In the genomic region with DNA sequence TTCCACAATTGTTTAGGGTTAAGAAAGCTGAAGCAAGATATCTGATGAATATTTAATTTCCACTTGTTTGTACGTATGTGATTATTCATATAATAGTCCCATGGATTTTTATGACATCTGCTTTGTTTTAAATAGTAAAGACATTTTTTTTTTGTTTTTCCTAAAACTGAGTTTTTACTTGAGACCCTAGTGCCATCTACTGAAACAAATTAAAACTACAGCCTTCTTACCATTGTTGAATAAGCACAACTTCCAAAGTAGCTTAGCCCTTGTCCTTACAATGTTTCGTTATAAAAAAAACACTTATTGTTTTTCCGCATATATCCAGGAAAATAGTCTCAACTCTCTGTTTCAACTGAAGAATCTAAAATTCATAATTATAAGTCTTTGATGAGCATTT, we compare ENCODE assay signal across 11 mouse cellular contexts.
DNase-seq lines count a peak whose midpoint lies in the region; ATAC-seq and TF ChIP-seq lines count a peak whose summit lies in the region.
"Had no signal": no experiment of that assay in that cellular context is flagged by ENCODE, and none has a peak within 500 bp of the region (broad histone marks: within the 10 kb centered on the region; RNA-seq: fewer than 3 reads in every experiment).

No protein-coding gene starts in this region.

- TF ChIP-seq POLR2A in lung, adult 2 months (IDR thresholded peaks at IDR 0.05; ENCODE audit: borderline replicate concordance, extremely low read depth, low read depth, low read length) = no peak

- no peak overlapping the region for H3K4me2 ChIP-seq in forebrain, postnatal 0 days (ENCODE audit: low read depth)
- H3K4me2 ChIP-seq in forebrain, embryonic 16.5 days (ENCODE audit: low read length) = no peak overlapping the region
- H3K4me2 ChIP-seq: midbrain, embryonic 15.5 days had no signal

- H3K4me3 ChIP-seq in forebrain, postnatal 0 days (ENCODE audit: low read depth, low read length) = no peak overlapping the region
- H3K4me3 ChIP-seq in forebrain, embryonic 16.5 days (replicated peaks; ENCODE audit: low read length) = no peak overlapping the region
- no peak overlapping the region for H3K4me3 ChIP-seq in lung, adult 2 months (replicated peaks; ENCODE audit: extremely low read depth, low read depth, low read length)
- H3K4me3 ChIP-seq: heart, embryonic 10.5 days; midbrain, embryonic 15.5 days had no signal

- H3K27me3 ChIP-seq in forebrain, postnatal 0 days (ENCODE audit: insufficient read depth, low read length) = no peaks in the 10 kb centered on the region
- no peaks in the 10 kb centered on the region for H3K27me3 ChIP-seq in forebrain, embryonic 16.5 days (replicated peaks; ENCODE audit: control insufficient read depth, insufficient read depth, low read length)
- H3K27me3 ChIP-seq: midbrain, embryonic 15.5 days had no signal

- peak; percentile 68 for TF ChIP-seq CTCF in forebrain, postnatal 0 days (IDR thresholded peaks at IDR 0.05; ENCODE audit: low read depth)
- TF ChIP-seq CTCF in lung, adult 2 months (IDR thresholded peaks at IDR 0.05; ENCODE audit: insufficient read depth, low read length) = no peak

- WGBS in forebrain, postnatal 0 days = 37% methylated on average over 3 of the region's 3 CpGs
- 33% methylated on average over 3 of the region's 3 CpGs for WGBS in forebrain, embryonic 16.5 days
- WGBS in lung, adult 2 months = 29% methylated on average over 3 of the region's 3 CpGs

- no peaks in the 10 kb centered on the region for H3K4me1 ChIP-seq in forebrain, postnatal 0 days (ENCODE audit: insufficient read depth)
- no peaks in the 10 kb centered on the region for H3K4me1 ChIP-seq in forebrain, embryonic 16.5 days (replicated peaks; ENCODE audit: control insufficient read depth, insufficient read depth, low read length)
- H3K4me1 ChIP-seq in lung, adult 2 months (ENCODE audit: control insufficient read depth, insufficient read depth, low read length) = no peaks in the 10 kb centered on the region
- H3K4me1 ChIP-seq: heart, embryonic 10.5 days; midbrain, embryonic 15.5 days had no signal

- ATAC-seq in forebrain, postnatal 0 days = peak; percentile 14; the same call in 1 of the 2 replicates
- no peak for ATAC-seq in forebrain, embryonic 16.5 days
- ATAC-seq: midbrain, embryonic 15.5 days had no signal

- no peaks in the 10 kb centered on the region for H3K36me3 ChIP-seq in forebrain, postnatal 0 days (ENCODE audit: insufficient read depth)
- no peaks in the 10 kb centered on the region for H3K36me3 ChIP-seq in forebrain, embryonic 16.5 days (ENCODE audit: control insufficient read depth, insufficient read depth)
- H3K36me3 ChIP-seq: G1E; heart, embryonic 10.5 days; midbrain, embryonic 15.5 days had no signal

- intact Hi-C loops in left cerebral cortex, postnatal 36 days (cut with DNase I) = loop anchor here (5.0 to 10.0 kb wide), 4 partner anchors 602 to 1342 kb away; no protein-coding TSS in a partner anchor

- peak; percentile 62 for DNase-seq in forebrain, postnatal 0 days
- peak; percentile 8 for DNase-seq in lung, postnatal 25 days (ENCODE audit: low spot score)
- DNase-seq in lung, adult 2 months = no peak
- DNase-seq in c-Kit-positive CD71-positive TER-119-negative erythroid progenitor cells, embryonic 14.5 days (ENCODE audit: low read depth) = peak; percentile 28
- peak; percentile 57 for DNase-seq in retina, postnatal 1 day
- no peak for DNase-seq in left cerebral cortex, postnatal 36 days (ENCODE audit: low spot score in 2 of 2)
- DNase-seq in spleen, adult 12 weeks (ENCODE audit: low spot score) = no peak

- H3K9ac ChIP-seq in forebrain, postnatal 0 days = no peak overlapping the region
- H3K9ac ChIP-seq in forebrain, embryonic 16.5 days (replicated peaks; ENCODE audit: low read depth, low read length) = no peak overlapping the region
- H3K9ac ChIP-seq: midbrain, embryonic 15.5 days had no signal

- H3K9me3 ChIP-seq in forebrain, postnatal 0 days (ENCODE audit: low read length) = no peaks in the 10 kb centered on the region
- no peaks in the 10 kb centered on the region for H3K9me3 ChIP-seq in forebrain, embryonic 16.5 days (ENCODE audit: control insufficient read depth, low read length)
- H3K9me3 ChIP-seq: G1E; heart, embryonic 10.5 days; midbrain, embryonic 15.5 days had no signal

- H3K27ac ChIP-seq in forebrain, postnatal 0 days (ENCODE audit: low read depth, low read length) = no peak overlapping the region
- no peak overlapping the region for H3K27ac ChIP-seq in forebrain, embryonic 16.5 days (ENCODE audit: low read length)
- H3K27ac ChIP-seq: heart, embryonic 10.5 days; midbrain, embryonic 15.5 days had no signal

Comparison
In these comparisons a context has a peak if more than half of its experiments do, and no peak if none do; other contexts are left out.
1. DNase-seq: peak in forebrain, postnatal 0 days (single experiment), lung, postnatal 25 days (single experiment), c-Kit-positive CD71-positive TER-119-negative erythroid progenitor cells, embryonic 14.5 days (single experiment) and retina, postnatal 1 day (single experiment); none in lung, adult 2 months (single experiment), left cerebral cortex, postnatal 36 days (0 of 2) and spleen, adult 12 weeks (single experiment).